Mouse (Mus musculus) adrenal gland, postnatal 36 days (tissue): ENCODE measurements around the gene Lingo3. TPM values are rescaled to one million over a fixed set of nuclear protein-coding genes. Genes with fewer than 3 reads are reported as not detected.
"Not testable (repeated sequence)": the region's sequence is repeated elsewhere in the genome, so short reads cannot be mapped to it uniquely, and the experiment has no call there.

Source experiments
- DNase-seq, 2 experiments: peaks; one replicate each; pipeline ENCODE4 v3.0.0; 2021; ENCODE audit warnings: mixed read lengths in 1 of 2
- total RNA-seq, 2 experiments: library from RNA; stranded (reverse); gene quantifications; 2 replicates each; pipeline ENCODE4 v1.2.3; 2021

The Lingo3 gene
- total RNA-seq, 2 experiments from 2014 or later, result 5.8 TPM

DNA sequence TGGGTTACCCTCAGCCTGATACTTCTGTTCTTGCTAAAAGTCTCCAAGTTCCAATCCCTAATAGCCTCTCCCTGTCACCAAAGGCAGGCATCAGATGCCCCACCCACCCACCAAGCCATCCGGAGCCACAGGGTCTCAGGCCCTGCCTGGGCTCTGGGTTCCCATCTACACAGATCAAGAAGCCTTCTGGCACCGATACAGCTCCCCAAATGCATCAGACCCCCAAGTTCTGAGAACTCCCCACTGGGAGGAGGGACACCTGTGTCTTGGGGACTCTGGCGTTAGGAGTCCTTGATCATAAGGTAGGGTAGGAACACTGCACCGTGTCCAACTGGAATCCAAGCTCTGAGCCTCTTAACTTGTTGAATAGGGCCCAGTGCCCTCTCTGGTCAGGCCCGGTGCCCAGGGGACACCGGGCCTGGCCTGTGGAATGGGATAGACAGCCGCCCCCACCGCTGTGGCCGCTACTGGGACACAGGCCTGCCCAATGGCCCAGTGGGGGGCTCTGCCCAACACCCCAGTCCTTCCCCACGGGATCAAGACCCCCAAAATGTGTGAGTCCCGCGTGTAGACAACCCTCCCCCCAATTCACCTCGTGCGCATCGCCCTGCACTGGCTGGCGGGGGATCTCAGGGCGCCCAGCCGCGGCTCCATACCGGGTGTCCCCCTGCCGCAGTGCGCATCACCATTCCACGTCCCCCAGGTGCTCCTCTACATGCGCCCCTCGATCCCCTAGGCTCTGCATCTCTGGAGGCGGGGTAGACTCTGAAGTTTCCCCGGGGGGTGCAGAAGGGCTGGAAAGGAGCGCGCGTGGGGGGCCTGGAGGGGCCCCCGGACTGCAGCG, 530 bp downstream of the Lingo3 start:
- DNase-seq, result no peak

DNA sequence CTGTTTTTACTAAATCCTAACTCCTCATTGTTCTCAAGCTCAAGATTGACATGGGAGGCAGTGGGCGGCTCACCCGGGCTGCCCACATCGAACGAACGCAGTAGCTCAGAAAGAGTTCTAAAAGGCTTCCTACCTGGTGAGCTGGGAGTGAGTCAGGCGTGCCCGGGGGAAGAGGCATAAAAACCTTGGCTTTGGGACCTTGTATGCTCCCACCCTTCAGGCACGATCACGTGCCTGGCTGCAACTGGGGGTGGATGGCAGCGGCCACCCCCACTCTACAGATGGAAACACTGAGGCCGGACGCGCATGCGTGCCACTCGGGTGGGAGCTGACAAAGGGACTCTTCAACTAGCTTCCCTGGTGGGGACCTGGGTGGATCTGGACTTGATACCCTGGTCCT, 1.5 kb downstream of the Lingo3 start:
- no peak for DNase-seq

DNA sequence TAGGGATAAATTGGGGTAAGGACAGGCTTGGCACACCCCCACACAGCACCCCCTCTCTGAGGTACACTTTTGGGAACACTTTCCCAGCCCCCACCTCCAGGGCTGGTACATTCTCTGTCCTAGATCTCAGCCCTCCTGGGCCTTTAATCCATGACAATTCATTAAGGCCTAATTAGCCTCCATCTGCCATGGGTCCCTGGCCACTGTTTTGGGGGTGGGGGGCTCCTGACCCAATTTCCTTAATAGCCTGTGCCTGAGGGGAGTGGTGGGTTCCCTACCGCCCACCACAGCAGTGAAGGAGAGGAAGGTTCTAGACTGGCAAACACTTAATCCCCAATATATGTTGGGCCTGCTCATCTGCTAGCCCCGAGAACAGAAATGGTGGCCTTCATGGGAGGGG, 2.2 kb downstream of the Lingo3 start:
- DNase-seq, result no peak

DNA sequence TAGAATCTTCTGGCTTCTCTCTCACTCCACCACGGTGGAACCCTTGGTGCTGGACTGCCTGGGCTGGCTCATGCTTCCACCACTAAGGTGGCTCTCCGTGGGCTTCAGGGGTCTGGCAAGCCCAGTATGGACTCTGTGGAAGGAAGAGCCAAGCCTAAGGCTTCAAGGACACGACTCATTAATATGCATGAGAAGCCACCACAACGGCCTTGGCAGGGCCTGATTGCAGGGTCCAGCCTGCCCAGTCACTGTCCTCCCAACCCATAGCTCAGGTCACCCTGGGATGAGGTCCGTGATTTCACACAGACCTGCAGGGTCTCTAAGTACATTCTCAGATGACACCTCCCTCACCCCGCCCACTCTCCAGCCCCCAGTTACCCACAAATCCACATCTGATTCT, 4.0 kb downstream of the Lingo3 start:
- peak; percentile 32 to 46 for DNase-seq

DNA sequence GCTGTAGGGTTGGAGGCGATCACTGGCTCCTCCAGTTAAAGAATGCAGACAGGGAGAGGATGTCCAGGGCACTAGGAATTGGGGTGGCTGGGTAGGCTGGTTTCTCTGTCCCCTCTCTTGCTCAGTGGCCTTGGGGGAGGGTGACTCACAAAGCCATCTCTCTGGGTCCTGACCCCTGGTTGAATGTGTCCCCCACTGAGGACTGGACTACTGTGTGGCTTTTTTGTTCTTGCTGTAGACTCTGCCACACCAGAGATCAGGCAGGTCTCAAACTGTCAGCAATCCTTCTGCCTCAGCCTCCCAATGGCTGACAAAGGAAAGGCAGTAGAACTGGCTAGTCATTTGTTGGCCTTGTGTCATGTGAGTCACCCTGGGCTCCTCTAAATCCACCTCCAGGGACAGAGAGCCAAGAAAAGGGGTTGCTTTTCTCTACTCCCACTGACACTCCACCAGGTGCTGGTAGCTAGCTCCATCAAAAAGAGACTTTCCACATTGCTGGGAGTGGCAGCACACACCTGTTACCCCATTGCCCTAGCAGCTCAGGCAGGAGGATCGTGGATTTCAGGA, 5.4 kb downstream of the Lingo3 start:
- DNase-seq, result peak; percentile 68

DNA sequence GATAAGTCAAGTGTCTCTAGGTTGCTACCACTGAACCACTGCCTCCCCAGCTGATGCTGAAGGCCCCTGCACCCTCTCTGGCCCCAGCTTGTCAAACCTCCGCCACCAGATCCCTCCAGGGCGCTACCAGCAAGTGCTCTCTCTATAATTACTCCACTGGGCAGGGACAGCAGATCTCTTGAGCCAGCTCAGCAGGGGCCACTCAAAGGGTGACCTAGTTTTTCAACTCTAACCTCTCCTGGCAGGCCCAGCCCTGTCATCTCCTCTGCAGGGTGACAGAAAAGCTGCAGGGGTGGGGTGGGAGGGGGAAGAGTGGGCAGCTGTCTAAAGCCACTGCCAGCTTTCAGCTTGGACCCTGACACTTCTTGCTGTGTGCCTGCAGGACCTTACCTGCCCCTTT, 6.0 kb downstream of the Lingo3 start:
- DNase-seq, result peak; percentile 53 to 61

DNA sequence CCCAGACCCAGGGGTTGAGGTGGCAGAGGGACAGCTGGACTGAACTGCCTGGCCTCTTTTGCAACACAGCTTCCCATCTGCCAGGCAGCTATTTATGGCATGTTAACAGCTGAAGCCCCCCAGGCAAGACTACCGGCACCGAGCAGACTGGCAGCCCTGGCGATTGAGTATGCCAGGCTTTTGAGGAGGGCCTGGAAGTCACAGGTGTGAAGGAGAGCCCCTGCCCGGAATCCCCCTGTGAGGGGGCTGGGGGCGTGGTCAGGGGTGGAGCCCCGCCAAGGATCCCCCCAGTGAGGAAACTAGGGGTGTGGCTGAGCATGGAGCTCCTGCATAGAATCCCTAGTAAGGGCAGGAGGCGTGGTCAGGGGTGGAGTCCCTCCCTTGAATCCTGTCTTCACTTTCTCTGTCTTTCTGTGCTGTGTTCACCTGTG, 6.9 kb downstream of the Lingo3 start:
- DNase-seq, result no peak

DNA sequence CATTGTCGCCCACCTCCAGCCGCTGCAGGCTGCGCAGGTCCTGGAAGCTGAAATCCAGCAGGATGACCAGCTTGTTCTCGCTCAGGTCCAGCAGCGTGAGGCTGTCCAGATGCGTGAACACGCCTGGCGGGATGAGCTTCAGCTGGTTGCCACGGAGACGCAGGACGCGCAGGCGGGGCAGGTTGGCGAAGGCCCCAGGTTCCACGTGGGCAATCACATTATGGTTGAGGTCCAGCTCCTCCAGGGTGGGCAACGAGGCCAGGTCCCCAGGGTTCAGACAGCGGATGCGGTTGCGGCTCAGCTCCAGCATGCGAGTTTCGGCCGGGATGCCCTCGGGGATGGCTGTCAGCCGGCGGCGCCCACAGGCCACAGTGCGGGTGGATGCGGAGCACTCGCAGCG, 8.2 kb downstream of the Lingo3 start:
- DNase-seq, result no peak

DNA sequence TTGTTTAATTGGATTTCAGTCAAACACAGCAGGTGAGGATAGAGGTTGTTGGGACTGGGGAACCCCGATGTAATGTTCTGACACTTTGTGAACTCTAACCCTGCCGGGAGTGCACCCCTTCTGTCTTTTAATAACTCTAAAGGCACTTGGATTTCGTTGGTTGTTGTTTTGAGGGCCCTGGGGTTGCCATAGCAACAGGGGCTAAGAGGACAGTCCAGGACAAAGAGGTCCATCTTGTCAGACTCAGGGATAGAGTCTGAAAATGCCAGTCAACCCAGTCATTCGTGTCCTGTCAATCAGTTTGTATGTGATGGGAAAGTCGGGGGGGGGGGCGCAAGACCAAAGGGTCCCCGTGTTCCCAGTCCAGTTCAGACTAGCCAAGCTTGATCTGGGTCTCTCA, 11.0 kb downstream of the Lingo3 start:
- no peak for DNase-seq

DNA sequence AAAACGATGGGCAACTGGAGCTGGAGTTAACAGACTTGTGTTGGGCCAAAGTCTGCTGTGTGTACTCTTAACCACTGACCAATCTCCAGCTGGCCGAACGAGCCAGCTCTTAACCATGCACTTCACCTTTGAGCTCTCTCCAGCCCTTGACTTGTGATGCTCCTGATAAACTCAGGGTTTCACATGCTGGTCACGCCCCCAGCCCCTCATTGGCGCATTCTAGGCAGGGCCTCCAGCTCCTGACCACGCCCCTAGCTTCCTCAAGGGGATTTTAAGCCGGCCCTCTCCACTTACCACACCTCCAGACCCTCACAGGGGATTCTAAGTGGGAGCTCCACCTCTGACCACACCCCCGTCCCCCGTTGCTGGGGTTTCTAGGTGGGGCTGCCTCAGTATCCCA, 12.7 kb downstream of the Lingo3 start:
- peak; percentile 80 to 82 for DNase-seq

DNA sequence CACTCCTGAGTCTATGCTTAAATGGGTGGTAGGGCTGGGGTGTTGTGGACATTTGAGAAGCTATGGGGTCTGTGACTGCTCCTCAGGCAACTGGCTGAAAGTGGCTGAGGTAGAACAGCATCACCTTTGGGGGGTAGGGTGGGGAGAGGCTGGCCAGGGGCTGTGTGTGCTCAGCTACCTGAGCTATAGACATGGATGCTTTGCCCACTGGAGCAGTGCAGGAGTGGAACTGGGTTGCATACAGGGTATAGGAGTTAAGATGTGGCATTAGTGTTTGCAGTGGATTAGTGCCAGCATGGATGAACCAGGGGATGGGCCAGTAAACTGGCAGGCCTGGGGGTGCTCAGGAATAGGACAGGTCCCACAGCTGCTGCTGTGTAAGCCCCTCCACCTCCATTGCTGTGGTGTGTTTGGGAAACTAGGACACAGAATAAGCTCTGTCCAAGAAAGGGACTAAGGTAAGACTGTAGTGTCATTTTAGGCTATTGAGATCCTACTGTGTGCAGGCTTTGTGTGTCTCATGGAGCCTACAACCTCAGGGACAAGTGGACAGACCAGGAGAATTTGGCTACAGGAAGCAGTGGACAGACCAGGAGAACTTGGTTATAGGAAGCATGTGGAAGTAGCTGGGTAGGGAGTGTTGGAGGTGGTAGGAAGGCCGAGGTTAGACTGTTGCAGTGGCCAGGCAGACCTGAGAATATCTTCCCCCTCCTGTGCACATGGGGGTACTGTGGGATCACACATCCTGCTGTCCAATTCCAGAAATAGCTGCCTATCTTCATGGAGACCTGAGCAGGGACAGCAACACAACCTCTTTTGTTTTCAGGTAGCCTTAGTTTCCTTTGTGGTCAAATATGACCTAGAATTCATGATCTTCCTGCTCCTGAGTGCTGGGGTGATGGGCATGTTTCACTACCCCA, 14.2 kb downstream of the Lingo3 start:
- DNase-seq, result no peak

DNA sequence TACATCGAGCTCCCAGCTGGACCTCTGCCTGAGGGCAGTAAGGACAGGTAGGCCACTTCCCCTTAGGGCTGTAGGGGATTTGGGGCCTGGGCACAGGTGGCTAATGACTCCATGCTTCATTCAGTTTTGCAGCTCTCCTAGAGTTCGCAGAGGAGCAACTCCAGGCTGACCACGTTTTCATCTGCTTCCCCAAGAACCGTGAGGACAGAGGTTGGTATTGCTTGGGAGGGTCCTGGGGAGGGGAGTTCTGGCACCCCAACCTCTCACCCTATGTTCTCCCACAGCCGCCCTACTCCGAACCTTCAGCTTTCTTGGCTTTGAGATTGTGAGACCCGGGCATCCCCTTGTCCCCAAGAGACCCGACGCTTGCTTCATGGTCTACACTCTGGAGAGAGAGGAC, 15.3 kb downstream of the Lingo3 start:
- not testable (repeated sequence) for DNase-seq

DNA sequence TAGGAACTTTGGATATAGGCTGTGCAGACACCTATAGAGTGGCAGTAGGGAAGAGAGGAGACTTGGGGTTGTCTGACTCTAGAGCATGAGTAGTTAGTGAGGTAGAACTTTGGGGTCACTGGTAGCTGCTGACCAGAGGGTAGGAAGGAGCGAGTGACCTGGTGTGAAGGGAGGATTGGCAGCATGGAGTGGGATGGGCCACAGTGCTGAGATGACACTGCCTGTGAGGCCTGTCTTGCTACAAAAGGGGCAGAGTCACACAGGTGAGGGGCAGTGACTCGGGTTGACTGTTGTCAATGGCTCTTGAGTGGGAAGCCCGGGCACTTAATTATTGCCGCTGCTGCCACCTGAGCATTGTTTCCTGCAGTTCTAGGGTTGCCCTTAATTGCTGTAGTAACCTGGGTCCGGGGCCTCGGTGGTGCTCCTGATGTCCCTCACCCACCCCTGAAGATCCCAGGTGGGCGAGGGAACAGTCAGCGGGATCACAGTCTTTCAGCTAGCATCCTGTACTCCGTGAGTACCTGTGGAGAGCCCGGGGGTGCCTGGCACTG, 15.9 kb downstream of the Lingo3 start:
- DNase-seq, result peak in 1 of 2 experiments; percentile 38

DNA sequence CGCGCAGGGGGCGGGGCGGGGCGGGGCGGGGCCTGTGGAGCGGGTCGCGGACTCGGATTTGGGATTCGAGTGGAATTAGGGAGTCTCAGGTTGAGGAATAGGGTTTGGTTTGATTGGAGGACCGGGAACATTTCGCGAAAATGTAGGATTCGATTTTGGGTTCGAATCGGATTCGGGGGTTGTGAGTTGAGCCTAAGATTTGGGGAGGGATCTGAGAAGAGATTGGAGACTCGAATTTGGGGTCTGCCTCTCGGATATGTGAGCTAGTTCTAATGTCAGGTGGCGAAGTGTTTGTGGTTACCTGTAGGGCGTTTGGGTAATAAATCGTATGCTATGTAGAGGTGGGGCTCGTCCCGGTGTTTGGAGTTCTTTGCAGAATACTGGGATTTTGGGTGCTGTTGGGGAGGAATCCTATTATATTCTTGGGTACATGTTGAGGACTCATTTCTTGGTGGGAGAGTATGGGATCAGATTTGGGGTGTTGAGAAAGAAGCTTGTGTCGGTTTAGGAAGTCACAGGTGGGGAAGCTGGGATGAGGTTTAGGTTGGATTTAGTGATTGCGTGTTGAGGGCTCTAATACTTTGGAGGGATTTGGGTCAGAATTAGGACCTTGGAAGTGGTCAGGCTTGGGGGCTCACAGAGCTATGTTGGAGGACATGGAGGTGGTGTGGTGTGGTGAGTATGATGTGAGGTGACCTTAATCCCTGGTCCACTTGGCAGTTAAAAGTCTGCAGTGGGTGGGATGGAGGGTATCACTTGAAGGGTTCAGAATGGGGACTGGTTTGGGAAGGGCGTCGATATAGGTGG, 16.6 kb downstream of the Lingo3 start:
- no peak for DNase-seq

DNA sequence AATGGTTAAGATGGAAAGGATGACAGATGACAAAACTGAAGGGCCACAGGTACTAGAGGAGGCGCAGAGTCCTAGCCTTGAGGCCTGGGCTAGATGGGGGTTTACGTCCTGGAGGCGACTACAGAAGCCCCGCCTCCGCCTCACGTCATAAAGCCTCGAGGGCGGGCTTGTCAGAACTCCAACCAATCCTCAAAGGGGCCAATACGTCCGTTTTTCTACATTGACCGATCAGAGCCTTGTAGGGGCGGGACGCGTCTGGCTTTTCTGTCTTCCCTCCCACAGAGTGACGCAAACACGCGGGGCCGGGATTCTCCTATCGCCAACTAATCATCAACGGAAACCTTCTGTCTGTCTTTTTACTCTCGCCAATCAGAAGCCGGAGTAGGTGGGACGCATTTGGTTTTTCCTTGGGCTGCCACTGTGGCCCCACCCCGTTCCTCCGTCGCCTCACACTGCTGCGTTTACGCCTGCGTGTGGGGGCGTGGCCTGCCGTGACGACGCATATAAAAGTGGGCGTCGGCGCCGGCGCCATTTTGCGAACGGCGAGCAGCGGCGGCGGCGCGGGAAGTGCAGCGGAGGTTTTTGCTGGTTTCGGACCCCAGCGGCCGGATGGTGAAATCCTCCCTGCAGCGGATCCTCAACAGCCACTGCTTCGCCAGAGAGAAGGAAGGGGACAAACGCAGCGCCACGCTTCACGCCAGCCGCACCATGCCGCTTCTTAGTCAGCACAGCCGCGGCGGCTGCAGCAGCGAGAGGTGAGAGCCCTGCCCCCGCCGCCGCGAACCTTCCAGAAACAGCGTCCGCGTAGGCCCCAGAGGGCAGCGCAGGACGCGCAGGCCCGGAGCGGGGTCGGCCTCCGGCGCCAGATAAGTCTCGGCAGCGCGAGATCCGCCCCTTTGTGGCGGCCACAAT, 17.4 kb downstream of the Lingo3 start, which contains the start of gene Oaz1:
Gene Oaz1, plus strand, starts transcription at position 506 of the 912 bp plus-strand sequence.
- peak; percentile 97 to 98 for DNase-seq

DNA sequence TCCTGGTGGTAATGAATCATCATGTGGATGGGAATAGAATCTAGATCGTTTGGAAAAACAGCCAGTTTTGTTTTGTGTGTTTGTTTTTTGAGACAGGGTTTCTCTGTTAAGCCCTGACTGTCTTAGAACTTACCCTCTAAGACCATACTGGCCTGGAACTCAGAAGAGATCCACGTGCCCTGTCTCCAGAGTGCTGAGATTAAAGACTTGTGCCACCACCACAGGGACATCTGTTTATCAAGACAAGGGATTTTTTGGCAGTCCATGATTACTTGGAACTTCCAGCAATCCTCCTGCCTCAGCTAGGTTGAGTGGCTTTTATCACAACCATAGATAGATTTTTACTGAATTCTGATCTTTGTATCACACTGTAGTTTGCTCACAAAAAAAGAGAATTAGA, 19.0 kb downstream of the Lingo3 start:
- no peak for DNase-seq

DNA sequence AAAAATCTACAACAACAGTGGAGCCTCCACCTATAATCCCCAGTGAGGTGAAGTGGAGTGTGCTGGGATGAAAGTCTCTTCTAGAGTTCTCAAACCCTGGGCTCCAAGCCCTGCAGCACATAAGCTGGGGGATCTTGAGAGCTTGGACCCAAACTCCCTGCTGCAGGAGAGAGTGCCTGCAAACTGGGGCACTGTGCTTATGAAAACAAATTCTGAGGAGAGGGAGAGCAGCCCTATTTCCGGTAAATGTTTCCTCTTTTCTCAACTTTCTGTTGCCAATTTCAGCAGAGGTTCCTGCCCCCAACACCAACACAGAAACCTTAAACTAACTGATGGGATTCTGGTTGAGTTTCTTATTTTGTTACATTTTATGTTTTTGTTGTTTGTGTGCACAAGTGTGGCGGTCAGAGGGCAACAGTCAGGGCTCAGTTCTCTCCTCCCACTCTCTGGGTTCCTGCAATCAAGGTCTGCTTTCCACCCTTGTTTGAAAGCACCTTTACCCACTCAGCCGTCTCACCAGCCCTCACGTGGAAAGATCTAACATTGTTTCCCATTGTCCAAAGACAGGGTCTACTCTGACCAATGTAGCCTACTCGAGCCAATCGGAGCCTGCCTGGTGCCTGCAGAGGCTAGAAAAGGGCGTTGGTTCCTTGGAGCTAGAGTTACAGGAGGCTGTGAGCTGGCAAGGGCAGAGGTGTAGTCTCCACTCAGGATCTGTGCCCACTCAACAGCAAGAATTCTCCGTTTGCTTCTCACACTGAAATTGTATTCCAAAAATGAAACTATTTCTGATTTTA, 19.8 kb downstream of the Lingo3 start:
- no peak for DNase-seq

DNA sequence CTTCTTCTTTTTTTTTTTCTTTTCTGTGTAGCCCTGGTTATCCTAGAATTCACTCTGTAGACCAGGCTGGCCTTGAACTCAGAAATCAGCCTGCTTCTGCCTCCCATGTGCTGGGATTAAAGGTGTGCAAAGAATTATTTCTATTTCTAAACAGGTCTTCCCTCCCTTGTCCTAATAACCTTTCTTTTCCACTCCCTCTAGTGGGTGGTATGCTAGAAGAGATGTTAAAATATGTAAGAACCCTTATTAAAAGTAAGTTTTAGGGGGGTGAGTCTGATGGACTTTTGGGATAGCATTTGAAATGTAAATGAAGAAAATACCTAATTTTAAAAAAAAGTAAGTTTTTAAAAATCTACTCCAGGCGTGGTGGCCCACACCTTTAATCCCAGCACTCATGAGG, 20.5 kb downstream of the Lingo3 start:
- DNase-seq, result no peak

DNA sequence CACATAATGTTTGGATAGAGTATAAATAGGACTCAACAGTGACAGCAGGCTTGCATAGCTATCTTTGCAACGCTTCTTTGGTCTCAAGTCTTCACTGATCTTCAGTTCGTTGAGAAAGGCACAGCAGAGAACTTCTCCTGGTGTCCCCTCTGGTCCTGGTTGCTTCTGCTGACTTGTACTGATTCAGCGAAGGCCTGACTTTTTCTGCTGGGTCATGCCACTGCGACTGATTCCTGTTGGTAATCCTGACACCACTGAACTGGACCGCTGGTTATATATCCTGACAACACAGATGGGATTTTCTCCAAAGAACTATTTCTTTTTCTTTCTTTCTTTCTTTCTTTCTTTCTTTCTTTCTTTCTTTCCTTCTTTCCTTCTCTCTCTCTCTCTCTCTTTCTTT, 21.3 kb downstream of the Lingo3 start:
- no peak for DNase-seq

DNA sequence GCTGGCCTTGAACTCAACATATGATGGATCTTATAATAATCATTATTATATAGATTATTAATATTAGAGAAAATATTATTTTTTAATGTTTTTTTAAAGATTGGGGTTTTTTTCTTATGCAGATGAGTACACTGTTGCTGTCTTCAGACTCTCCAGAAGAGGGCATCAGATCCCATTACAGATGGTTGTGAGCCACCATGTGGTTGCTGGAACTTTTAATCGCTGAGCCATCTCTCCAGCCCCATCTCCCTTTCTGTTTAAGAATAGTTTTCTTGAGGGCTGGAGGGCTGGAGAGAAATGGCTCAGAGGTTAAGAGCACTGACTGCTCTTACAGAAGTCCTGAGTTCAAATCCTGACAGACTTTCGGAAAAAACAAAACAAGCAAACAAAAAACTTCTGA, 21.8 kb downstream of the Lingo3 start:
- DNase-seq, result no peak
